Mouse (Mus musculus): Measurements from ENCODE around the gene Cyb5d2.
"Not testable (repeated sequence)": the region's sequence is repeated elsewhere in the genome, so short reads cannot be mapped to it uniquely, and the experiment has no call there.

Gene Cyb5d2

GRCm38 (mm10) chr11:72772611-72773010 lies 23.3 kb downstream of the Cyb5d2 start:
- not testable (repeated sequence) for DNase-seq (ENCODE audit: low spot score)

DNA sequence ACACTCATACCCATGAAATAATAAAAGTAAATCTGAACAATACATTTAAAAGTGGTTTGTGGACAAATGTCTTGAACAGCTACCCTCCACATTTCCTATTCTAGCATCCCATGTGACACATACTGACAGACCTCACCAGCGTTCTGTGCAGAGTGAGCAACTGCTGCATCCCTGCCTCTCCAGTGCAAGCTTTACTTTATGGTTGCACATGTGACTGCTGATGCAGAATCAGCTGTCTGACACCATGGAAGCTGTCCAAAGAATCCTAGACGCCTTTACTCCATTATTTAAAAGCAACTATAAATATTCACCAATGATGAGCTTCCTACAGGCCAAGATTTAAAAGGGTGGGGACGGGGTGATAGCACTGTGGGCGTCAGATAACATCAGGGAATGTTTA lies 24.5 kb downstream of the Cyb5d2 start:
- DNase-seq (ENCODE audit: low spot score), result no peak

DNA sequence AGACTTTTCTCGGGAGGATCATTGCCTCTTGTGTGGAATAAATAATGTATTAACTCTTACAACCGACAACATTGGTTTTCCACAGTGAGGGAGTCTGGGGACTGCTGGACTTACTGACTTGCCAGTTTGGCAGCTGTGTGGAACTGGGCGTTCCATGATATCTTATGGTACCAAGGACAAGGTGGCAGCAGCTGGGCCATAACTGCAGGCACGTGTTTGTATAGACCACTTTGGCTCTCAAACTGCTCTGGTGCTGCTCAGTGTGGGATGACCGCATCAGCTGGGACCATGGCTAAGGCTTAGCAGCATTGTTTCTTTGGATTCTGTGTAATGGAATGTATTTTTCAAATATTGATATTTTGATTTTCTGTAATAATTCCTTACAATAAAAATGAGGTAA lies 25.1 kb downstream of the Cyb5d2 start:
- DNase-seq (ENCODE audit: low spot score), result no peak

GRCm38 (mm10) chr11:72770324-72770723 lies 25.6 kb downstream of the Cyb5d2 start:
- DNase-seq (ENCODE audit: low spot score), result no peak

DNA sequence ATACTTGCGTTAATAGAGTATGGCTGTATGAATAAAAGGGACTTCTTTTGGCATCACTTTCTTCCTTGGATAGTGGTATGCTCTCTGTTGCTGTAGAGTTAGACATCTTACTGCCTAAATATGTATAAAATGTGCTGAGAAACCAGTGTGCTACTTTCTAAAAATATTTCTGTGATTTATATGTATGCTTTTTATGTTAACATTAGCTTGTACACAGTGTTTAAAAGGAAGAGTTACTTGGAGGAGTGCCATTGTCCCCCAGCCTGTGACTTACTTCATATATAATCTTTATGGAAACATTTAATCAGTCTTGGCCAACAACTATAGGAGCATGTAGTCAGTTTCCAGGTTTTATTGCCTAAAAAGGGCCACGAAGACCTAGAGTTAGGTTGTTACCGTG lies 26.9 kb downstream of the Cyb5d2 start:
- no peak for DNase-seq (ENCODE audit: low spot score)

DNA sequence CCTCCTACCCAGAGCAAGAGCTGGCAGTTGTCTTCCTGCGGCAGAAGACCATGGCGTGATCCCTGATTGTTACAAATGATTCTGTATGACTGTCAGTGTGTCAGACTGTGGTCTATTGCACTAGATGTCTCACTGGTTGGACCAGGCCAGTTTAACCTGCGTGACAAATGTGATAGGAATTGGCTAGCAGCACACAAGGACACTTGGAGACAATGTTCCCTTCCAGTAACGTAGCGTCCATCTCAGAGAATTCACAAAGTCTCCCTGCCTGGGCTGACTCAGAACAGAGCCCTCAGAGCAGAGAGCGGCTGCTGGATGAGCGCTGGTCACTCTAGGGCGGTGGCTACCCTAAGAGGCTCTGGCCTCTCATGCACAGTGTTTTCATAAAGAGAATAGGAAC lies 28.2 kb downstream of the Cyb5d2 start:
- DNase-seq (ENCODE audit: low spot score), result no peak

- no peak for DNase-seq (ENCODE audit: low spot score)
Measured at GRCm38 (mm10) chr11:72764270-72764669, 31.7 kb downstream of the Cyb5d2 start.

GRCm38 (mm10) chr11:72760781-72761180 lies 35.2 kb downstream of the Cyb5d2 start:
- no peak for DNase-seq (ENCODE audit: low spot score)

DNA sequence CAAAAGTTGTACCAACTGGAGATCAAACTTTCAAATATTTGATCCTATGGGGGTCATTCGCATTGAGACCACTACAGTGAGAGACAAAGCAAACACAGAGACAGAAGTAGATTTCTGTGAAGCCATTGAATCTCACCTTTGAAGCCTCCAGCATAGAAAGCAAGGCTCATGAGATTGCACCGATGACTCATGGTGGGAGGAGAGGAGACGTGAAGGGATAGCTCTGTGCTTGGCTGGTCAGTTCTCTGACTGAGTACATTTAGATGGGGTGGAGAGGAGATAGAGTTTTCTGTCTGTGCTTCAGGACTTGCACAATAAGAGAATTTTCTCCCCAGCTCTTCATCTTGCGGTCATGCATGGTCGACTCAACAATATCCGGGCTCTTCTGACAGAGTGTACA lies 36.4 kb downstream of the Cyb5d2 start:
- no peak for DNase-seq (ENCODE audit: low spot score)

GRCm38 (mm10) chr11:72758316-72758715 lies 37.6 kb downstream of the Cyb5d2 start:
- no peak for DNase-seq (ENCODE audit: low spot score)

- no peak for DNase-seq (ENCODE audit: low spot score)
Measured at GRCm38 (mm10) chr11:72751956-72752355, 44.0 kb downstream of the Cyb5d2 start.

DNA sequence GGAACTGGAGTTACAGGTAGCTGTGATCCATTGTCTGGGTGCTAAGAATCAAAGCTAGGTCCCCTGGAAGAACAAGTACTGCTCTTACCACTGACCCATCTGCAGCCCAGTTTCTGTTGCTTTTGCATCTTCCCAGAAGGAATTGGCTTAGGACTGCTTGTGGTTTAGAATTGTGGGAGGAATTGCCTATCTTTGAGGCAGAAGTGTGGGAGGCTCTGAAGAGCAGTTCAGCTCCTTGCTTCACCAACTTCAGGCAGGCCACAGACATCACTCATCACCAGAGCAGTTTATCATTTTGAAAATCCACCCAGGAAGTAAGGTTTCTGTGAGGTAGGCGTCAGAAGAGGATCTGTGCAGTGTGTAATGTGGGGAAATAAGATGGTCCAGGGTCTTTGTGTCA lies 56.9 kb downstream of the Cyb5d2 start:
- DNase-seq (ENCODE audit: low spot score), result no peak

GRCm38 (mm10) chr11:72737517-72737916 lies 58.4 kb downstream of the Cyb5d2 start:
- DNase-seq (ENCODE audit: low spot score), result not testable (repeated sequence)

- DNase-seq (ENCODE audit: low spot score), result no peak
Measured at GRCm38 (mm10) chr11:72736320-72736719, 59.6 kb downstream of the Cyb5d2 start.

DNA sequence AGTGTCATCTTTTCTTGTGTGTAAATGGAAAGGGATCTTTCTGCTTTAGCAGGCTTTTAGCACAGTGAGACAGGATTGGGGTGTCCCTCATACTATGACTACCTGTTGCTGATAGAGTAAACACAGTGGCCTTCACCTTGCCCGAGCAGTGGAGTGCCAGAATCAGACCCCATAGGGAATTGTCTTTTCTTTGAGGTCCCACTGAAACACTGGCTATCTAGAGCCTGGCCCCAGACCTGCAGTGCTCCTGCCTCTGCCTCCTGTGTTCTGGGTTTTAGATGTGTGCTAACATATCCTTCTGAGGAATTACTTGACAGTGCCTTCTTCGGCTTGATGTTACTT lies 60.5 kb downstream of the Cyb5d2 start:
- no peak for DNase-seq (ENCODE audit: low spot score)

DNA sequence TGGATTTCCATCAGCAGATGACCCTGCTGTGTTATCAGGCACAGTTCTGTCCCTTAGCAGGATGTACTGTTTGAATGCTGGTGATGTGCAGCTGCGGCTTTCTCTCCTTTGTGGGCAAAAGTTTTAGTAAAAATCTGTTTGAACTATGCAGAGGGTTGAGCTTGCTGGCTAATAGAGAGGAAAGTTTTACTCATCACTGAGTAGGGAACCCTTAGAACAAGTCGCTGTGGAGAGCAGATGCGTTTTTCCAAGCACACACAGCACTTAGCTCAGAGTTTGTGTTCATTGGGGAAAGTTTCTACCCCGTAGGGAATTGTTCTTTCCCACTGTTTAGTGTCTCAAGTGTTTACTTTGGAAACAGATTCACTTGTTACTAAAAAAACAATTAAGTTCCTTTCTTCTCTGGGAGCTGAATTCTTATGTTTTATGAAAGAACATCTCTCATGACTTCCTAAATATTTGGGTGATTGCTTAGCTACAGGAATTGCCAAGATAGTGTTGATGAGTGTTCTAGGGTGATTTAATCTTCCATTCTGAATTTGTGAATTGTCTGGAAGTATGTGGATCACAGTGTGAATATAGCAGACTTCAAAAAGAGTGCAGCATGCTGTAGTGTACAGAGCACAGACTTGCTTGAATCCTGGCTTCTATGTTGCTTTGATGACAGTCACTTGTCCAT lies 61.0 kb downstream of the Cyb5d2 start:
- DNase-seq (ENCODE audit: low spot score), result no peak

GRCm38 (mm10) chr11:72733736-72734135 lies 62.2 kb downstream of the Cyb5d2 start:
- DNase-seq (ENCODE audit: low spot score), result no peak

Data from urinary bladder, postnatal 25 days (tissue).